Mouse (Mus musculus) left cerebral cortex, adult 18-20 months (tissue): ENCODE data around the gene Hmga2. TPM values are rescaled to one million over a fixed set of nuclear protein-coding genes. Genes with fewer than 3 reads are reported as not detected.
A peak's percentile ranks its signal among the peaks of the same experiment; 100 is the strongest.
"Not testable (repeated sequence)": the region's sequence is repeated elsewhere in the genome, so short reads cannot be mapped to it uniquely, and the experiment has no call there.

Source experiments
- DNase-seq, 2 experiments: peaks; one replicate each; pipeline ENCODE4 v3.0.0; 2021 to 2022; ENCODE audit warnings: low spot score in 2 of 2, mixed read lengths in 1 of 2
- total RNA-seq, 2 experiments: library from RNA; stranded (reverse); gene quantifications; 2 replicates each; pipeline ENCODE4 v1.2.3; 2021

Gene Hmga2
- total RNA-seq, 2 experiments from 2014 or later = 0.09 to 0.16 TPM

- no peak for DNase-seq
Measured at GRCm38 (mm10) chr10:120395550-120395949, 80.7 kb downstream of the Hmga2 start.

- no peak for DNase-seq
Measured at GRCm38 (mm10) chr10:120394740-120395139, 81.5 kb downstream of the Hmga2 start.

GRCm38 (mm10) chr10:120391971-120392716 lies 84.1 kb downstream of the Hmga2 start:
- no peak for DNase-seq

- DNase-seq = no peak
Measured at GRCm38 (mm10) chr10:120390912-120391835, 85.1 kb downstream of the Hmga2 start.

- DNase-seq = no peak
Measured at GRCm38 (mm10) chr10:120389707-120390106, 86.6 kb downstream of the Hmga2 start.

- no peak for DNase-seq
Measured at GRCm38 (mm10) chr10:120388966-120389365, 87.3 kb downstream of the Hmga2 start.

GRCm38 (mm10) chr10:120388400-120388871 lies 87.8 kb downstream of the Hmga2 start:
- no peak for DNase-seq

- DNase-seq = no peak
Measured at GRCm38 (mm10) chr10:120387105-120387504, 89.2 kb downstream of the Hmga2 start.

GRCm38 (mm10) chr10:120384797-120385600 lies 91.3 kb downstream of the Hmga2 start:
- DNase-seq = no peak

- no peak for DNase-seq
Measured at GRCm38 (mm10) chr10:120384040-120384439, 92.2 kb downstream of the Hmga2 start.

- DNase-seq = no peak
Measured at GRCm38 (mm10) chr10:120377795-120378194, 98.5 kb downstream of the Hmga2 start.

GRCm38 (mm10) chr10:120377327-120377752 lies 98.9 kb downstream of the Hmga2 start:
- peak; percentile 54 to 65 for DNase-seq

GRCm38 (mm10) chr10:120375438-120375837 lies 100.8 kb downstream of the Hmga2 start:
- no peak for DNase-seq

- DNase-seq = no peak
Measured at GRCm38 (mm10) chr10:120371215-120371614, 105.1 kb downstream of the Hmga2 start.

- DNase-seq = no peak
Measured at GRCm38 (mm10) chr10:120369187-120369805, 107.0 kb downstream of the Hmga2 start.

- not testable (repeated sequence) for DNase-seq
Measured at GRCm38 (mm10) chr10:120366173-120366592, 110.1 kb downstream of the Hmga2 start.

GRCm38 (mm10) chr10:120365380-120366172 lies 110.7 kb downstream of the Hmga2 start:
- DNase-seq = no peak

GRCm38 (mm10) chr10:120363983-120364582 lies 112.2 kb downstream of the Hmga2 start:
- no peak for DNase-seq

- DNase-seq = not testable (repeated sequence)
Measured at GRCm38 (mm10) chr10:120363298-120363982, 112.8 kb downstream of the Hmga2 start.
